Mouse (Mus musculus): ENCODE data around the gene Parm1.

GRCm38 (mm10) chr5:91629472-91629871, 112.1 kb downstream of the Parm1 start:
- no peak for TF ChIP-seq CTCF (IDR thresholded peaks at IDR 0.05; ENCODE audit: control insufficient read depth, insufficient read depth, insufficient replicate concordance, low read depth, low read length)
- no peak for TF ChIP-seq POLR2A (IDR thresholded peaks at IDR 0.05; ENCODE audit: control insufficient read depth, low read depth, low read length)
